In the genomic region with DNA sequence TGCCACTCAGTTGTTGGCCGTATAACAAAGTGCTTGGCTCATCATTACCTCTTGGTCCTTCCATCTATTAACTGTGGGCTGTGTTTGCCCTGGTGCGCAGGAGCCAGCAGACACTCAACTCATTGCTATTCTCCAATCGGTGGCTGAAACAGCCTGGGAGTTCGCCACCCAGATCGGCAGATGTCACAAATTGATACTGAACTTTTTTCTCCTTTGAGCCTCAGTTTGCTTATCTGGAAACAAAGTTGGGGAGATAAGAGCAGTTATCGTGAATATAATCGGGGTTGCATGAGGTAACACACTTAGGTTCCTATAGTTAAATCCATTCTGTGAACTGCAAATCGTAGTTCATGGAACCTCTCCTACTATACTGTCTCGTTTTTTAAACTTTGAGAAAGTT, we compare ENCODE assay signal across 14 mouse cellular contexts. TPM values are rescaled to one million over a fixed set of nuclear protein-coding genes. Genes with fewer than 3 reads are reported as not detected.
"Had no signal": no experiment of that assay in that cellular context is flagged by ENCODE, and none has a peak within 500 bp of the region (broad histone marks: within the 10 kb centered on the region; RNA-seq: fewer than 3 reads in every experiment).

No protein-coding gene starts in this region.

- H3K9ac ChIP-seq: liver, embryonic 15.5 days; neural tube, embryonic 12.5 days had no signal

- H3K36me3 ChIP-seq: liver, embryonic 15.5 days; neural tube, embryonic 12.5 days had no signal

- H3K4me2 ChIP-seq: liver, embryonic 11.5 days; liver, embryonic 15.5 days; neural tube, embryonic 12.5 days had no signal

- H3K27ac ChIP-seq: liver, embryonic 15.5 days; neural tube, embryonic 12.5 days had no signal

- DNase-seq: kidney, adult 2 months; kidney, postnatal 36 days; layer of hippocampus, adult 9-11 months; layer of hippocampus, postnatal 36 days; lung, postnatal 36 days; midbrain, embryonic 14.5 days; right cerebral cortex, postnatal 4 days; spleen, adult 18-20 months; thymus, adult 18-20 months; thymus, postnatal 14 days had no signal

- H3K4me3 ChIP-seq: liver, embryonic 15.5 days; neural tube, embryonic 12.5 days had no signal

- H3K9me3 ChIP-seq: liver, embryonic 15.5 days; neural tube, embryonic 12.5 days had no signal

- H3K27me3 ChIP-seq: neural tube, embryonic 12.5 days had no signal

RNA-seq across cellular contexts. Expression of a gene that starts 58.9 kb away (rescaled TPM):
- polyA plus RNA-seq: kidney, postnatal 0 days; liver, embryonic 11.5 days; liver, embryonic 15.5 days had no signal
